Mouse (Mus musculus) activated CD4-positive, CD25-positive, alpha-beta regulatory T cell, adult 4 months (primary cell): ENCODE measurements around the gene Abhd12. TPM values are rescaled to one million over a fixed set of nuclear protein-coding genes. Genes with fewer than 3 reads are reported as not detected.

Source experiments
- ATAC-seq: one replicate; pipeline ENCODE4 v1.8.0; 2017
- polyA plus RNA-seq, 2 experiments: library from polyadenylated mRNA; unstranded; fragments of 100-300 nt; shearing (Covaris generic); gene quantifications; one replicate each; pipeline ENCODE4 v1.2.1; 2017

Abhd12 gene
- polyA plus RNA-seq, 2 experiments from 2014 or later: 14.7 to 15.9 TPM

DNA sequence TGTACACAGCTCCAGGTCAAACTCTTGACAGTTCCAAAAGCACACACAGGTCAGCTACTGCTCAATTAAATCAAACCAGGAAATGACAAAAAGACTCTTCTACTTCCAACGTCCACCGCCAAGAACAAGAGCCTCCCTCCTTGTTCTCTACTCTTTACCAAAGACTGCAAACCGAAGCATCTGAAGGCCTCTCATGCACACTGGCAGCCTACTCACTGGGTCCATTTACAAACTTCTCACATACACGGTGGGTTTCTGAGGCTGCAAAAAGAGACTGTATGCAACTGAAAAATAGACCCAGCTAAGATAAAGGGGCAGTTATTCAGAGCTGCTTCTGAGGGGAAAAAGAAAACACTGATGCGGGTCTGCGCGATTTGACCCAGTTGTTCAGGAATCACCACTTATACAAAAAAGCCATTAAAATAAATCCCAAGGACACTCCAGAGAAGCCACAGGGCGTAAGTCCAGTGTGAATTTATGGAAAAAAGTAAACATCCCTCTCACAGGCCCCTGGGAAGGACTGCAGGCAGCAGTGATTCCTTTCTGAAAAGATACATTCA, 57.0 kb downstream of the Abhd12 start:
- ATAC-seq: no peak

DNA sequence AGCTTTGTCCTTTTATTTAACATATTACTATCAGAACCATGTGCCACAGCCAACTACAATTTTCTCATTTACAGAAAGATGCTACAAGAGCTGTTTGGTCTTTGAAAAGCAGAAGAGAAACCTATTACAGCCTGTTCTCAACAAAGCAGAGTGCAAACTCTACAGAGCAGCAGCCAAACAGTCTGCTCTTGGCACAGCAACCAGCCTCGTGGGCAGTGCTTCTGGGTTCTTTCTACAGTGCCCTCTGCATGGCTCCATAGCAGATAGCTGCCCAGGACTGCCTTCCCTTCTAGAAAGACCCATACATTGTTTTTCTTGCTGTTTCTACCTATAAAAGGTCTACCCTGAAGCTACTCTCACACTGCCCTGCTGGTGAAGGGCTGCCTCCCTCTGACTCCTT, 59.7 kb downstream of the Abhd12 start:
- ATAC-seq: no peak

DNA sequence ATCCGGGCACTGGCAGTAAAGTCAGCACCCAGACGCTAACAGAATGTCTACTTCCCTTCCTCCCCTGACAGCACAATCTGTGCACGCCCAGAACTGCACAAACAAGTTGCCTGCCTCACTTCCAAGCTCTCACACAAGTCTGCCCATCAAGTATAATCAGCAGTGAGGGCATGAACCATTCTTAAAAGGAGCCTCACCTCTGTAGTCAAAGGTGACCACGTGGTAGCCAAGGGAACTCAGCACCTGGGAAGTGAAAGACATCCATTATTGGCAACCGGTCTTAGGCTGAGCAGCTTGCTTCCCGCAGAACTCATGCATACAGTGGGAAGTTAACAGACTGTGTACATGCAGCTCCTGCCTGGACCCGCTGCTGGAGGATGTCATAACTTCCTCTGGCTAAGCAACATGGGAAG, 62.5 kb downstream of the Abhd12 start:
- ATAC-seq: no peak

DNA sequence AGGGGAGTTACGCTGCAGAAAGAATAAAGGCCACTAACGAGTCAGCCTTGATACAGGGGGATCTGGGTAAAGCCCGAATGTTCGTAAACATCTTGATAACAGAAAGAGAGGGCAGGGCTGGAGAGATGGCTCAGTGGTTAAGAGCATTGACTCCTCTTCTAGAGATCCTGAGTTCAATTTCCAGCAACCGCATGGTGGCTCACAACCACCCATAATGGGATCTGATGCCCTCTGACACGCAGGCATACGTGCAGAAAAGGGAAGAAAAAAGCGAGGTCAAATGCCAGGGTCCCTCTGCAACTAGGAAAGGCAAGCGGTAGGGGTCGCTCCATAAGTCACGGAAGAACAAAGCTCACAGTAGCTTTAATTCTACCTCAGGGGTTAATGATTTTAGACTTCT, 63.4 kb downstream of the Abhd12 start:
- ATAC-seq: no peak

DNA sequence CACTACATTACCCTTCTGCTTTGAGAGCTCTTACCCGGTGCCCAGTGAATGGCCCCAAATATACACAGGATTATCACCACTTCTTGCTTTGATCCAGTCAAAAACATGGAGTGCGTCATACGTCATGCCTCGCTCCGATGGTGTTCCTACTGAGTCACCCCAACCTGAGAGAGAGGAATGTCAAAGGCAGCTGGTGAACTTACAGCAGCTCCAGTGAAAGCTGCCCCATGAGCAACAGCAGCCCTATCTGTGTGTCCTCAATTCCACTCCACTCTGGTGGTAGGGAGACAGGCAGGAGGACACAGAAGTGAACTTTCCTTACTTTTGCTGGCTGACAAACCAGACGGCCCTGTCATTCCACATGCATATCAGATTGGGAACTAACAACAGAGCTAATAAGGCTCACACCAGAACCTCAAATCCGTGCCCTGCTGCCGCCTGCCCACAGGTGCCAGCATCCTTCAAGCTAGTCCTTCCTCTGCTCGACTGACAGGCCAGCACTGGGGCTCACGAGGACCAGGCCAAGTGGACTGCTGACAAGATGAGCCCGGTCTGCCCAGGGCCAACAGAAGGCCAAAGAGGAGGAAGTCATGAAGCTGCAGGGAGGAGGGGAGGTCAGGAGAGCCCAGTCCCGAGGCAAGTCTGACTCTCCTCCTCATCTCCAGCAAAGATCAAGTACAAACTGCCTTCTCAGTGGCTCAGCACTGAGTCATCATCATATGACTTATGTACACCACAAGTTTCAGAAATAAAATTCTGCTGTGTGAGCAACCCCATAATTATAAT, 64.7 kb downstream of the Abhd12 start:
- ATAC-seq: peak; percentile 36

DNA sequence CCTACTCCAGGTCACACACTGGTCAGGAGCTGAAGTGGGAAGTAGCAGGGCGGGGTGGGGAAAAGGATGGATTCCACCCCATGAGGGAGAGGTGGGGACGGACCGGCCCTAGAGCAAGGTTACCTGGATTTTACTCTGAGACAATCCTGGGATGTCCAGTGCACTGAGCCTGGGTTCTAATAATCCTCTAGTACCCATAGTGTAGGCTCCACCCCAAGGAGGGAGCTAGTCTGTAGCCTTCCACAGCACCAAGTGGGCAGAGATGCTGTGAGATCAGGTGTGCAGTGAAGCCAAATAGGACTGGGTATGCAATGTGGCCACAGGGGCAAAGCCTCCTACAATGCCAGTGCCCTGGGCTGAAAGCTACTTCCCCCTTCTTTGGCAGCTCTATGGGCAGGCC, 66.8 kb downstream of the Abhd12 start:
- ATAC-seq: no peak

DNA sequence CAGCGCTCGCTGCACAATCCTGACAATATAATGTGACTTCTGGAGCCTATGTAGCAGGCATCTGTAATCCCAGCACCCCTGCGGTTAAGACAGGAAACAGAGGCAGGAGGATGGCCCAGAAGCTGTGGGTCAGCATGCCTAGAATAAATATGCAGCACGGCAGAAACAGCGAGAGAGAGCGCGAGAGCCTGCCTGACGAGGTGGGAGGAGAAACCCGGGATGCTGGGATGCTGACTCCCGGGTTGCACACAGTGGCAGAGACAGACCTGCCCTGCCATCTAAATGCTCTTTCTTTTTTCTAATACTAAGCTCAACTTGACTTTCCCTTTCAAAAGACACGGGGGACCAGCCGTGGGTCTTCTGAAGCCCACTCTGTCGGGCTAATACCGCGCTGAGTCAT, 67.6 kb downstream of the Abhd12 start:
- ATAC-seq: no peak

DNA sequence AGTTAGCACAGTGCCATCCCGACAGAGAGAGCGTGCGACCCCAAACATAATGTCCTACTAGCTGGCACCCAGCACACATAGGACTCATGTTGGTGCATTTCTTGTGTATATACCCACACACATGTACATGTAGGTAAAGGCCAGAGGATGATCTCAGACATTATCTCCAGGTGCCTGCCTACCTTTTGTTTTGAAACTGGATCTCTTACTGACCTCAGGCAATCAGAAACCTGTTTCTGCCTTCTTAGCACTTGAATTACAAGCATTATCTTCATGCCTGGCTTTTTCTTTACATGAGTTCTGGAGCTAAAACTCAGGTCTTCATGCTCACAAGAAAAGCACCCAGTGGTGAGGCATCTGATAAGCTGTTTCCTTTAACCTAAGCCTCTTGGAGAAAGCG, 68.6 kb downstream of the Abhd12 start:
- ATAC-seq: no peak

DNA sequence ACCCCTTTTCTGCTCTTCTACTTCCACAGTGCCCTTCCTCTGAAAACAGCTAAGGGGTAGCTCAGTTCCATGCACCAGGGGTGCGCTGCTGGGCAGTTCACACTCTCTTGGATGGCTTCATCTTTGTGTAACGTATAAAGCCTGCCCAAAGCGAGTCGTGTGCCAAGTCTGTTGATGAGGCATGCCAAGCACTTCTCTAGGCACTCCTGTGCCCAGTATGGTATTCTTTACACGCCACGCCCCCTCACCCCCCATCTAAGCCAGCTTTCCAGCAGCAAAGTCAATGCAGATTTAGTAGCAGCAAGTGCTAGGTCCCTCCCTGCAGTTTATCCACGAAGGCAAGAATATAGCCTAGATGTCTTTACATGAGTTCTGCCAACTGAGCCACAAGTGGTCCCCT, 69.9 kb downstream of the Abhd12 start:
- ATAC-seq: no peak

DNA sequence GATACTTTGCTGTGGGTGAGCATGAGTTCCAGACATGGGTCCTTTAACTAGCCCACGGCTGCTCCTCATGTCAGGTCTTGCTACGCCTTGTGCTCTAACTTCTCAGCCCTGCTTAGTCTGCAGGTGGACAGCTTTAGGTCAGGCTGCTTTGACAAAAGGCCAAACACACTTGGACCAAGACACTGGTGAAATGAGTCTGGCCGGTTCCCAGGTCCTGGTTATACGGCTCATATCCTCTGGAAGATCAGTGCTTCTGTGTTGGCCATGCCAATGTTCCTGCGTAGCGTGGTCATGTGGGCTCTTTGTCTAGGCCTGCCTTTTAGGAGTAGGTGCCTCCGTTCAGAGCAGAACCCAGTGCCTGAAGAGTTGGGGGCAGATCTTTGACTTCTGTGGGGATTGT, 72.5 kb downstream of the Abhd12 start:
- ATAC-seq: no peak

DNA sequence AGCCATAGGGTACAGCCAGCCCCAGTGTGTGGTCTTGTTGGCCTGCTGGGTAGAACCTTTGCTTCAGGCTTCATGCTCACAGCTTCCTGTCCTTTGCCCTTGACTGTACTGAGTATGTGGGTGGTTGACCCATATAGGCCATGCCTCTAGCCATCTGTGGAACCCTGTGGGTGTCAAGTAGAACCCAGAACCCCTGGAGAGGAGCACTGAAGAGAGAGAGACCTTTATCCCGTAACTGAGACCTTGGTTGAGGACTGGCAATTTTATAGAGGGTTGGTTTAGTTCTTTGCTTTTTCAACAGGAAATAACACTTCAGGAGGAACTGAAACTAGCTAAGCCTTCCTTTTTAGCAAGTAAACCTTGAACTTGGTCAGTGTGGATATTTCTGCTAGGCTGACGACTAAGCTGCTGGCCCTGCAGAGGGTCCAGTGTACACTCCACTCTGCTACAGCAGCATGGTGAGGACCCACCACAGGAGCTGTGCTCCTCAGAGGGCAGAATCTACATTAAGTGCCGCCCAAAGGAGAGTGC, 73.6 kb downstream of the Abhd12 start:
- peak; percentile 45 for ATAC-seq

DNA sequence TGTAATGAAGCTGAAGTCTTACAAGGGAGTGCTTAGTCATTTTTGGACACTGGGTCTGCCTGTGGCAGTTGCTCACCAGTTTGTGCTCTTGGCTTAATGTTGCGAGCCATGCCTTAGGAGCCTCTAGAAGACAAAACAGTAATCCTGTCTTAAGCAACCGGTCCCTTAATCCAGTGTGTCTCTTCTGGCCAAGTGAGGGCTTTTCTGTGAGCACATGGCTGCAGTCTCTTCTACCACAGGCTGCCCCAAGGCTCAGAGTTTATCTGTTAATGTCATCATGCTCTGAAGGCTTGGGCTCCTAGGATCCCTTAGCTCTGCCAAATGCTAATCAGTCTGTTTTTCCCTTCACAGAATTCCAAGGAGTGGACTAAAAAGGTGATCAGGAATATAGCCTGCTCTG, 74.5 kb downstream of the Abhd12 start:
- no peak for ATAC-seq

DNA sequence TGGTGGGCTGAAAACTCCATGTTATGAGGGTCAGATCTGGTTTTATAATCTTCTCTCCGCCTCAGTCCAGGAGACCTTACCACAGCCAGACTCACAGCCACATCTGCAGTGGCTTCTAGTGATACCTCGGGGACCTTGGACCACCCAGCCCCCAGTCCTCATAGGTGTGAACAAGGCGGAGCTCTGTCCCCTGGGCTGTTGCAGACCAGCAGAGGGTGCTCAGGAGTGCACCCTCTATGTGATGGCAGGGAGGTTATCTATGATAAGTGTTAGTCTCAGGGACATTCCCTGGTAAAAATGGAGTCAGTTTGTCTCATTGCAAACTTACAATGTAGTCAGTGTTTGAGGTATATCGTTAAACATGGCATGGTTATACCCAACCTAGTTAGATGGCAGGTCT, 75.9 kb downstream of the Abhd12 start:
- no peak for ATAC-seq

DNA sequence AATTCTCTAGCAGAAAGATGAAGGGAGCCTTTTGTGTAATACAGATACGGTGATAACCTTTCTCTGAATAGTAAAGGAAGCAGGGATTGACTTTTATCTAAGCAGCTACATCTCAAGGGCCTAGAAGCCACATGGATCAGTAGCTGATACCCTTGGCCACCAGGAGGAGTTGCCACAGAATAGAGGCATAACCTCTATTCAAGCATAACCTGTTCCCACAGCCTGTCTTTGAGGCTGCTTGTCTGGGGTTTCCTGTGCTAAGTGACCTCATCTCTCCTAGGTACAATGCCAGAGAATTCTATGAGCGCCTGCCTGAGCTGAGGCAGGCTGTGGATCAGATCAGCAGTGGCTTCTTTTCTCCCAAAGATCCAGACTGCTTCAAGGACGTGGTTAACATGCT, 76.4 kb downstream of the Abhd12 start:
- ATAC-seq: no peak

DNA sequence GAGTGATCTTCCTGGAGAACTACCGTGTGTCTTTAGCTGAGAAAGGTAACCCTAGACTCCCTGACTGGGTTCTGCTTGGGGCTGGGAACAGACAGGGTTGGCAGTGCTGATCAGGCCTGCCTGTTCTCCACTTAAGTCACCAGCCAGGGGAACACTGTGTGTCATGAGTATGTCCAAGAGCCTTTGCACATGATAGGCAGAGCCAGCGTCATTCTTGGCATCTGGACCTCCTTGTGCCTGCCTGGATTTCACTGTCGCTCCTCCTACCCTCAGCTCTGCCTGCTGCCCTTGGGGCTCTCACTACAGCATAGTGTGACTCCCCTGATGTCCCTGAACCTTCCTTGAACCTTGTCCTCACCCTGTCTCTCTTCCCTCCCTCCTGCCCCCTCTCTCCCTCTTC, 78.1 kb downstream of the Abhd12 start:
- no peak for ATAC-seq

DNA sequence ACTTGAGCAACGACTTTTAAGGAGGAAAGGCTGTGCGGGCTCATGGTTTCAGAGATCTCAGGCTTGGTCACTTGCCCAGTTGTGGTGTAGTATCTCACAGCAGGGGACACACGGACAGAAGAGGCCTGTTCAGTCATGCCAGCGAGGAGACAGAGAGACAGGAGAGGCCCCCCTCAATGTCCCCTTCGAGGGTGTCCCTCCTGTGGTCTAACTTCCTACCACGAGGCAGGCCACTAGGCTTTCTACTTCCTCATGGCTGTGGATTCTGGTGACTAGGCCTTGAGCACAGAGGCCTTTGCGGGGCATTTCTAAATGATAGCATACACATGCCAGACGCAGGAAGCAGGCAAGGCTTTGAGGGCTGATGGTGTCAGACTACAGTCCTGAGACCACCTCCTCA, 81.6 kb downstream of the Abhd12 start:
- ATAC-seq: no peak

DNA sequence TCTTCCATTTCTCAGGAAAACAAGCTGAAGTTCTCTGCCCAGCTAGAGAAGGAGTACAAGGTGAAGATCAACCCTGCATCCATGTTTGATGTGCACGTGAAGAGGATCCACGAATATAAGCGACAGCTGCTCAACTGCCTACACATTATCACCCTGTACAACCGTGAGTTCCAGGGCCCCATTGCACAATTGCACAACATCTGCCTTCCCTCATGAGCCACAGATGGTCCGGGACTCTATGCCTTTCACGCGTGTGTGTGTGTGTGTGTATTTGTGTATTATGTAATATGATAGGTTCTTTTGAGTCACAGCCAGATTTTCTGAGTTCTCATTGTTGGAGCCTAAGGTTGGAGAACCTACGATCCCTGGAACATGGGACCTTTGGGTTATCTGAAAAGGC, 83.8 kb downstream of the Abhd12 start:
- ATAC-seq: no peak

DNA sequence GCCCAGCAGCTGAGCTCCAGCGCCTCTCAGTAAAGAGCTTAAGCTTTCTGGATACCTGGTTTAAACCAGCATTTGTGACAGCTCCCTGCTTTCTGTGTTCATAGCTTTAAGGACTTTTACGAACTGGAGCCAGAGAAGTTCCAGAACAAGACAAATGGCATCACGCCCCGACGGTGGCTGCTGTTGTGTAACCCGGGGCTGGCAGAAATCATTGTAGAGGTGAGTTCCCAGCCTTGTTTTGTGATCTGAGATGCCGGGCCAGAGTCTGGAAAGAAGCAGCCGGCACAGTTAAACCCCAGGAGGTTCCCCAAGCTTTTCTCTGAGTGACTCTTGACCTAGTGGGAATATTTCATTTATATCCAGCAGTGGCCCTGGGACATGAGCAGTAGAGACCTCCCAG, 85.8 kb downstream of the Abhd12 start:
- ATAC-seq: no peak

DNA sequence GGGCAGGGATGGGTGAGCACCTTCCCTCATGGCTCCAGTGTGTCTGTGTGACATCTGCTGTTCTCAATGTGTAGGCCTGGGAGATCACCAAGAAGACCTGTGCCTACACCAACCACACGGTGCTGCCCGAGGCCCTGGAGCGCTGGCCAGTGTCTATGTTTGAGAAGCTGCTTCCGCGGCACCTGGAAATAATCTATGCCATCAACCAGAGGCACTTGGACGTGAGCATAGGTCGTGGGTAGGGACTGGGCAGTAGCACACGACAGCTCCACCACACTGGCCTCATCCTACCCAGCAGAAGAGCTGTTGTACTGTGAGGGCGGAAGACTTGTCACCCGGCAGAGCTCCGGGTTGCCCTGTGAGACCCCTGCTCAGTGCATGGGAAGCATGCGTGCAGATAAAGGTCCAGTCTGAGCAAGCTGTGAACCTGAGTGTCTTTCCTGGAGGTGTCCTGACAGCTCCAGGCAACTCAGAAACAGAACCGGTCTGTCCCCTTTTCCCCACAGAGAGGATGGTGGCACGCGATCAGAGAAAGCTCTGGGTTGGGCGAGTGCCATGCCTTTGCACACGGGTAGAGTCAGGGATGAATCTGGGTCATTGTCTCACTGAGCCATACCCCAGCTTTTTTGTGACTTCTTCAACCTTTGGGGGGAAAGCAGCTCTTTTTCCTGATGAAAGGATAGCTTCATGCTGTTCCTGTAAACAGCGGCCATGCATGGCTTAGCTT, 87.7 kb downstream of the Abhd12 start:
- ATAC-seq: no peak

DNA sequence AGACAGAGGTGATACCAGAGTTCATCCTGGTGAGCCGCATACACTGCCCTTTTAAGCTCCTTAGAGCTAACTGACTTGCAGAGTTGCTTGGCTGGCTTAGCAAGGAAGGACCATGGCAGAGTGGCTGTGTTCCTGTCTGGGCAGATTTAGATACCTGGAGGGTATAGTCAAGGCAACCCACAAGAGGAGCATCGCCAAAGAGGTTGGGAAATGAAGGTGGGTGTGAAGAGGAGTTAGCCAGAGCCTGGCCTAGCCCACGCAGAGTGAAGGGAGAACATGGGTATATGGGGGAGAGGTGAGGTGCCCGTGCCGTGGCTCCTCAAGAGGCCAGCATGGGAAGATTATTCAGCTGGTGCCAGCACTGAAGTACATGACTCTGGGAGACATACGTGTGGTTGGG, 91.7 kb downstream of the Abhd12 start:
- ATAC-seq: no peak

DNA sequence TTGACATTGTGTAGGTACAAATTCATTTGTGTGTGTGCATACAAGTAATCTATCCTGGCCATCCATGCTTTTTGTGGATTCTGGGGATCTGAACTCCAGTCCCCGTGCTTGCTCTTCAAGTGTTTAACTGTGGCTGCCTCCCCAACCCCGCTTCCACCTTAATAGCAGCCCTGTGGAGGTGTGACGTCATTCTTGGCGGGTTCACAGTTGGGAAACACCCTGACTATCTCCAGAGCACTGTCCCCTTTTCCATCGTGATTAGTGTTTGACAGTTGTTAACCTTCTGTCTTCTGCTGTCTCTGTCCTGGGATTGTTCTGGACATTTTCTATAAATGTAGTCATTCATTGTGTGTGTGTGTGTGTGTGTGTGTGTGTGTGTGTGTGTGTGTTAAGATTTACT, 93.9 kb downstream of the Abhd12 start:
- no peak for ATAC-seq

DNA sequence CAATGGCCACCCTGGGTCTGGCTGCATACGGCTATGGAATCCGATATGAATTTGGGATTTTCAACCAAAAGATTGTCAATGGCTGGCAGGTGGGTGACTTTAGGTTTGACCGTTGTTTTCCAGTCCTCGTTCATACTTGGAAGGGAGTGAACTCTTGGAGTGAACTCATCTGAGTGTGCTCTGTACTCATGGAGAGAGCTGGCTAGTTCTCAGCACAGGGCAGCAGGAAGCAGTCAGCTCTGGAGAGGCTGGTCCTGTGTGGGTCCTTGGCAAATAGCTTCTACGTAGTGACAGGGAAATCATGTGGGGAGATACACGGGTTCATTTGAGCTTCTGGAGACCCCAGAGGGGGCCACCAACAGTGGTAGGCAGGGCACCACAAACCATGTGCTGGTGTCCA, 95.7 kb downstream of the Abhd12 start:
- ATAC-seq: no peak

DNA sequence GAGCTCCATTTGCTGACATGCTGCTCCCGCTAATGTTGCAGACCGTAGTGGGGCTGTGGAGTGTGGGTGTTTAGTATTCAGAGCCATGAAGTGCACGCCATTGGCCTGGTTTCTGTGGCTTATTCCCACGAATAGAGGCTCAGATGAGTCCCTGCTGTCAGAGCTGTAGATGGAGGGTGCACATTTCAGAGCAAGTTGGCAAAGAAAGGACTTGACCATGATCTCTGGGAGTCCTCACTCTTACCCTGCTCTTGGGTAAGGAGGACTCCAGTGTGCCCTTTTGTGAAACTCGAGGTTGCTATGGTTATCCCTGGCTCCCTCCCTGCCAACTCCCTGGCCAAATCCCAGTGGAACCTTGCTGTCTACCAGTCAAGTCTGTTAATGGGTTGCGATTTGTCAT, 96.2 kb downstream of the Abhd12 start:
- no peak for ATAC-seq

DNA sequence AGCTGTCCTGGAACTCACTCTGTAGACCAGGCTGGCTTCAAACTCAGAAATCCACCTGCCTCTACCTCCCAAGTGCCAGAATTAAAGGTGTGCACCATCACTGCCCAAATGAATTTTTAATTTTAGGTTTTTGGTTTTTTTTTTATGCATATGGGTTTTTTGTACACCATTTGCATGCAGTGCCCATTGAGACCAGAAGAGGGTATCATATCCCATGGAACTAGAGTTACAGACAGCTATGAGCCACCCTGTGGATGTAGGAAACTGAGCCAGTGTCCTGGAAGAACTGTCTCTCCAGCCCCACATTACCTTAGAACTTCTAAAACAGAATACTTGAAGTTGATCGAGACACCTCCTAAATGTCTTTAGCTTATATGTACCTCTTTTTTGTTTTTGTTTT, 101.5 kb downstream of the Abhd12 start:
- ATAC-seq: peak; percentile 56
